Mouse (Mus musculus) lung, embryonic 15.5 days (tissue): ENCODE measurements around the gene Kcns3. TPM values are rescaled to one million over a fixed set of nuclear protein-coding genes. Genes with fewer than 3 reads are reported as not detected.

ENCODE experiments used
- ATAC-seq: fragments of 200-750 bp; cut with Nextera tagmentation; 2 replicates; pipeline ENCODE4 v1.8.0; 2017; ENCODE audit warnings: moderate number of reproducible peaks, borderline replicate concordance; ENCODE audit not compliant: low FRiP score, low TSS enrichment; ENCODE audit errors: extremely low read depth
- H3K27ac ChIP-seq: fragments of 300-500 bp; sonication (generic); 2 replicates; pipeline ENCODE4 v1.5.1; 2015; ENCODE audit warnings: moderate library complexity, mild to moderate bottlenecking, inconsistent platforms
- H3K27me3 ChIP-seq: fragments of 300-500 bp; sonication (generic); 2 replicates; pipeline ENCODE4 v1.6.1; 2015; ENCODE audit warnings: inconsistent platforms
- H3K36me3 ChIP-seq: fragments of 300-500 bp; sonication (generic); 2 replicates; pipeline ENCODE4 v1.6.1; 2015; ENCODE audit warnings: inconsistent platforms
- H3K4me1 ChIP-seq: fragments of 300-500 bp; sonication (generic); 2 replicates; pipeline ENCODE4 v1.6.1; 2015; ENCODE audit warnings: inconsistent platforms
- H3K4me2 ChIP-seq: fragments of 300-500 bp; sonication (generic); 2 replicates; pipeline ENCODE4 v1.6.1; 2015; ENCODE audit warnings: inconsistent platforms, mild to moderate bottlenecking, moderate library complexity
- H3K4me3 ChIP-seq: fragments of 300-500 bp; sonication (generic); 2 replicates; pipeline ENCODE4 v1.5.1; 2015; ENCODE audit warnings: mild to moderate bottlenecking, inconsistent platforms
- H3K9ac ChIP-seq: fragments of 300-500 bp; sonication (generic); 2 replicates; pipeline ENCODE4 v1.6.1; 2015; ENCODE audit warnings: inconsistent platforms
- H3K9me3 ChIP-seq: fragments of 300-500 bp; sonication (generic); 2 replicates; pipeline ENCODE4 v1.6.1; 2016; ENCODE audit warnings: inconsistent platforms
- WGBS: fragments of 180-500 bp; shearing (Covaris S2); methylation state at CpG from one replicate; pipeline ENCODE4 v1.1.7; 2015; 5-methylcytosine and 5-hydroxymethylcytosine counted together
- polyA plus RNA-seq: library from polyadenylated mRNA; unstranded; fragments of >200 nt; fragmentation: Nextera tagmentation; extraction: Ambion mirVana; gene quantifications from 2 replicates; pipeline ENCODE4 v1.2.1, GENCODE M21; 2015

The Kcns3 gene
- polyA plus RNA-seq, 1 experiment from 2014 or later = 7.8 TPM

GRCm38 (mm10) chr12:11150192-11150935 is 492 bp downstream of the Kcns3 start:
- Histone ChIP-seq H3K36me3 (no peaks in the 10 kb centered on the region), H3K27ac (peak overlapping the region; percentile 16; the same call in 1 of the 2 replicates), H3K4me2 (peak overlapping the region; percentile 96), H3K4me1 (peaks cover 10% of the 10 kb centered on the region), H3K9ac (peak overlapping the region; percentile 47), H3K27me3 (peaks cover 45% of the 10 kb centered on the region), H3K9me3 (no peaks in the 10 kb centered on the region), H3K4me3 (peak overlapping the region; percentile 58)
- WGBS = under 1% methylated on average over 42 of the region's 66 CpGs
- ATAC-seq = peak; percentile 85; the same call in 1 of the 2 replicates

DNA sequence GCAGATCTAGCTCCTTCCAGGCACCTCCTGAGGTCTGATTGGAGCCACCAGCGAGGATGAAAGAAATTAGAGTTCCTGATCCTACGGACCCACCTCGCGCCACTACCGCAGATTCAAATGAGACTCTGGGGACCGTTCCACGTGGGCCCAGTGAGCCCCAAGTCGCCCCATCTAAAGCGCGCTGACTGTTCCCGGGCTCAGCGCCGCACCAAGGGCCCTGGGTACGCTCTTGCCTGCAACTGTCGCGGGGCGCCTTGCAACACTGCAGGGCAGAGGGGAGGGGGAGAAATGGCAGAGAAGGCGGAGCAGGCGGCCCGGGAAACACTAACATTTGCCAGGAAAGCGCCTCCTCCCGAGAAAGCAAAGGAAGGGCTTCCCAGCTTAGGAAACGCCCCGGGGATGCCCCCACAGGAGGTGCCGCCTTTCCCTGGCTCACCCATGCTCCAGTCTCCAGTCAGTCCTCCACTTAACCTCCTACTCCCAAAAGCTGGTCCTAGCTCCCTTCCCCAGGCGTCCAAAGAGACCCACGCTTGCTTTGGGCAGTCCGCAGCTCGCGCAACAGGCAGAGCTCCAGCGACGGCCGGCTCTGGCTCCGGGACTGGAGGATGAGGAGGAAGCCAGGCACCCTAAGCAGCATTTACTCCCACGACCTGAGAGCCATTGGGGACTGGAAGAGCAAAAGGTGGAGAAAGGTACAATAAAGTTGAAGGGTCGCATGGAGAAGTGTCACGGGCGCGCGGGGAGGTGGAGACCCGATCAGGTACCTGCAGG is 1.2 kb downstream of the Kcns3 start:
- Histone ChIP-seq H3K9ac (peak overlapping the region; percentile 47), H3K27ac (peak overlapping the region; percentile 16; the same call in 1 of the 2 replicates), H3K4me3 (peak overlapping the region; percentile 58), H3K27me3 (peaks cover 45% of the 10 kb centered on the region), H3K4me2 (peak overlapping the region; percentile 96), H3K9me3 (no peaks in the 10 kb centered on the region), H3K4me1 (peaks cover 10% of the 10 kb centered on the region), H3K36me3 (no peaks in the 10 kb centered on the region)
- under 1% methylated on average over 41 of the region's 41 CpGs for WGBS
- ATAC-seq = peak; percentile 65; the same call in 1 of the 2 replicates

GRCm38 (mm10) chr12:11149121-11149420 is 1.8 kb downstream of the Kcns3 start:
- no peak; the same call in 1 of the 2 replicates for ATAC-seq
- 2% methylated on average over 14 of the region's 14 CpGs for WGBS
- peaks cover 10% of the 10 kb centered on the region for H3K4me1 ChIP-seq
- peaks cover 45% of the 10 kb centered on the region for H3K27me3 ChIP-seq
- H3K27ac ChIP-seq = no peak overlapping the region
- H3K36me3 ChIP-seq = no peaks in the 10 kb centered on the region
- H3K9me3 ChIP-seq = no peaks in the 10 kb centered on the region
- H3K9ac ChIP-seq = peak overlapping the region; percentile 47; the same call in 1 of the 2 replicates
- H3K4me2 ChIP-seq = peak overlapping the region; percentile 96
- H3K4me3 ChIP-seq = peak overlapping the region; percentile 58

DNA sequence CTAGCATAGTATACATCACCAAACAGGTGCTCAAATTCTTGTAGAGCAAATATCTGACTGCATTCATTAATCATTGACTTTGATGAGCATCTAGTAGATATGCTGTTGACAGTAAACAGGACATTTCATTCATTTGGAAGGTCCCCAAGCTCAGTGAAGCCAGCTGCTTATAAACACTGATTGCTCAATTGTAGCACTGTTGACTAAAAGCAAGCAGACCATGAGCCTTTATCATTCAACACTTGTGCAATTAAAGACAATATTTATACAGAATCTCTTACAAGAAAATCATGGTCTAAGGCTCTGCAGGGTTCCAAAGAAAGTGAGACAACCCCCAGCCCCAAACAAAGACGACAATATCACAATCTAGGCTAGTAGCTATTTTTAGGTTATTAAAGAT is 6.0 kb downstream of the Kcns3 start:
- H3K4me1 ChIP-seq = peaks cover 5% of the 10 kb centered on the region; the same call in 1 of the 2 replicates
- H3K27ac ChIP-seq = peak overlapping the region; percentile 70
- H3K9ac ChIP-seq = no peak overlapping the region
- WGBS = 43% methylated on average over 1 of the region's 1 CpGs
- H3K27me3 ChIP-seq = peaks cover 19% of the 10 kb centered on the region
- ATAC-seq = peak; percentile 85
- H3K4me3 ChIP-seq = no peak overlapping the region
- H3K9me3 ChIP-seq = no peaks in the 10 kb centered on the region
- no peaks in the 10 kb centered on the region for H3K36me3 ChIP-seq
- H3K4me2 ChIP-seq = no peak overlapping the region

DNA sequence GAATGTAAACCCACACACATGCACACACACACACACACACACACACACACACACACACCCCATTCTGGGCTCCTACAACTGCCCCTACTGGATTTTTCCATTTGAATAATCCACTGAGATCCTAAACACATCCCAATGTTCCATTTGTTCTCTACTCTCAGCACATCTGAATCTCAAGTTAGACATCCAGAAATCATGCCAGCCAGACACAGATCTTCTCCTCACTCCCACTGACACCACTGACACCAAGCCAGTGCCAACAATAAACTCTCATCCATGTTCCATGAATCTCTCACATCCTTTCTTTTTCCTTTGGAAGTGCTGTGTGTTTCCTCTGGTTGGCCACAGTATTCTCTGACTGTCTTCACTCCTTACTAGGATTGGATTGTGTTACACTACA is 18.4 kb downstream of the Kcns3 start:
- H3K36me3 ChIP-seq = no peaks in the 10 kb centered on the region
- H3K4me2 ChIP-seq = no peak overlapping the region
- H3K27ac ChIP-seq = no peak overlapping the region
- H3K4me3 ChIP-seq = no peak overlapping the region
- no peaks in the 10 kb centered on the region for H3K4me1 ChIP-seq
- H3K9me3 ChIP-seq = no peaks in the 10 kb centered on the region
- ATAC-seq = no peak
- no peaks in the 10 kb centered on the region for H3K27me3 ChIP-seq
- no peak overlapping the region for H3K9ac ChIP-seq

GRCm38 (mm10) chr12:11129188-11129587 is 21.7 kb downstream of the Kcns3 start:
- no peak overlapping the region for H3K27ac ChIP-seq
- no peaks in the 10 kb centered on the region for H3K4me1 ChIP-seq
- H3K27me3 ChIP-seq = no peaks in the 10 kb centered on the region
- H3K4me3 ChIP-seq = no peak overlapping the region
- no peaks in the 10 kb centered on the region for H3K9me3 ChIP-seq
- H3K9ac ChIP-seq = no peak overlapping the region
- WGBS = 60% methylated on average over 3 of the region's 3 CpGs
- H3K36me3 ChIP-seq = no peaks in the 10 kb centered on the region
- ATAC-seq = no peak
- no peak overlapping the region for H3K4me2 ChIP-seq

DNA sequence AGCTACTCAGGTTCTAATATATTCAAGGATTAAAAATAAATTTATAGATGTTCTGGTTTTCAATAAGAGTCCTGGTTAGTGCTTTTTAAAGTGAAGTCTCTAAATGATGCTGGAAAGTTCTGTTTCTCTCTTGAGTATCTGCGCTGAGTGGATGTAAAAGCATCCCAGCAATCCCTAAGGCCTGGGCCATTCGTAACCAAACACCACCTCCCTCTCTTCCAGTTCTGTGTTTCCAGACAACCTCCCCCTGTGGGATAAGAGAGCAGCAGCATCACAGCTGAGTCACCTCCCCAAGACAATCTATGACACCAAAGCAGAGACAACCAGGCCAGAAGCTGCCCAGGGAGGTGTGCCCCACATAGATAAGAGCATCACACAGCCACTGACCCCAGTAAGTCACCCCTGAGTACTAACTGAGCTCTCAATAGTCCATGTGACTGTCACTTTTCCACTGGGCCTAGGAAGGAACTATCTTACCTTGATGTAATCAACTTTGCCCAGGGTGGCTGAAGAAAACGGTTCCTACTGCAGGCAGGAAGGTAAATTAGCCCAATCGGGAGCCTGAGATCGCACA is 24.6 kb downstream of the Kcns3 start:
- no peak overlapping the region for H3K9ac ChIP-seq
- no peak overlapping the region for H3K27ac ChIP-seq
- no peaks in the 10 kb centered on the region for H3K4me1 ChIP-seq
- no peaks in the 10 kb centered on the region for H3K9me3 ChIP-seq
- no peak overlapping the region for H3K4me3 ChIP-seq
- no peaks in the 10 kb centered on the region for H3K27me3 ChIP-seq
- H3K4me2 ChIP-seq = no peak overlapping the region
- no peak for ATAC-seq
- 52% methylated on average over 5 of the region's 5 CpGs for WGBS
- no peaks in the 10 kb centered on the region for H3K36me3 ChIP-seq

DNA sequence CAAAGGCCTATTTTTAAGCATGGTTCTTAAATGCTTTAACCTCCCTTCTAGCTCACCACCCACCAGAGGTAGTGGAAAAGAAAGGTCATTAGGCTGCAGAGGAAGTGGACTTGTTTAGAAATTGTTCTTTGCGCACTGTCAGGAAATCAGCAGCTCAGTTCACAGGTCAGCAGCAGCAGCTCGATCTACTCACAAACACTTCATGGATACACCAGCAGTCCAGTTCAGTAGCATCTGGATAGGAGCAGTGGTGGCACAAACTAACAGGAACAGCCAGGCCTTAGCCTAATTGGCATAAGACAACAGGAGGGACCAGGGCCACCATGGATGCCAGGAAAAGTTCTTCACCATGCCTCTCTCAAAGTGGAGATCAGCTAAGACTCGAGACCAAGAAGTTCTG is 49.3 kb downstream of the Kcns3 start:
- Histone ChIP-seq H3K27ac (no peak overlapping the region), H3K4me3 (no peak overlapping the region), H3K4me2 (no peak overlapping the region), H3K36me3 (no peaks in the 10 kb centered on the region), H3K4me1 (no peaks in the 10 kb centered on the region), H3K9me3 (no peaks in the 10 kb centered on the region), H3K9ac (no peak overlapping the region), H3K27me3 (no peaks in the 10 kb centered on the region)
- peak; percentile 62; the same call in 1 of the 2 replicates for ATAC-seq
- WGBS = 46% methylated on average over 3 of the region's 3 CpGs

DNA sequence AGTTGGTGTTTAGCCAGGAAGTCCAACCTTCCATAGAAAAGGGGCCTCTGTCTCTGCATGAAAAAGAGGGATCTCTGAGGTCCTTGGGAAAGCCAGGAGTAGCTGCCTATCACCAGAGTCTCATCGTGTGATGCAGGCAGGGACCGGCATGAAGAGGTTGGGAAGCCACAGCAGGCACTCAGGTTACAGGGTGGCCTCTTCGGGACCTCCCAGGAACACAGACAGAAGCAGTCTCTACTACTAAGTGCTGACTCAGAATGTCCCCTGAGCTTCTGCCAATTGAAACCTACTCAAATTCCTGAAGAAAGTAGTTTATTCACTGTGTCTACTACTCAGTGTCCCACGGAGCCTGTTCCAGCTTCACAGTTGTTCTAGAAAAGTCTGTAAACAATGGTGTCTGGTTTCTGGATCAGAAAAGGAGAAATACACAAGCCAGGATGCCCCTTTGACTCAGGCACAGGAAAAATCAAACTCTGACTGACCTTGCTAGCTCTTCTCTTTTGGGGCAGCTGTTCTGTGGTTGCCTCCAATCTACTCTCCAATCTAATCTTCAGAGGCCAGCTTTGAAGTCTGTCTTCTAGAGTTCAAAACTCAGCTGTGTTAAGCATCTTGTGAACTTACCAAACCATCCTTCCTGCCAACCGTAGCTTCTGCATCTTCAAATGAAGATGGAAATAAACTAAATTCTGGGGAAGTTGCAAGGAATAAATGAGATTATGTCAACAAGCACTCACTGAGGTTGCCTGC is 62.1 kb downstream of the Kcns3 start:
- peak; percentile 64; the same call in 1 of the 2 replicates for ATAC-seq
- no peak overlapping the region for H3K4me3 ChIP-seq
- no peak overlapping the region for H3K4me2 ChIP-seq
- no peak overlapping the region for H3K9ac ChIP-seq
- H3K36me3 ChIP-seq = no peaks in the 10 kb centered on the region
- H3K9me3 ChIP-seq = no peaks in the 10 kb centered on the region
- no peak overlapping the region for H3K27ac ChIP-seq
- H3K4me1 ChIP-seq = 0 out of 2 replicates have a peak, but pooled peaks cover 6% of the 10 kb centered on the region
- no peaks in the 10 kb centered on the region for H3K27me3 ChIP-seq
- WGBS = 22% methylated on average over 5 of the region's 5 CpGs

DNA sequence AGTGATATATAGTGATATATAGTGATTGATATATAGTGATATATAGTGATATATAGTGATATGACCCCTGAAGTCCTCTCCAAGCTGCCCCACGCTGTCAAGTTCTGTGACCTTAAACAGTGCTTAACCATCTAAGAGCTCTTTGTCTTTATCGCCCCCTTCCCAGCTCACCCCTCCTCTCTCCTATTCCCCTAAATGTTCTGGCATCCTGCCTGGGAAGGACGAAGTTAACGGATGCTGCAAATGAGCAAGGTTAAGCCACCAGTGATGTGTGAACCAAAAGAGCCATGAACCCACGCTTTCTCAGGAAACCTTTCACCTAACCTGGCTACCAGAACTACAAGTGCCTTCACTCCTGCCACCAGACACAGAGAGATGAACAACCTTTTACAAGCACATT is 64.0 kb downstream of the Kcns3 start:
- WGBS = 35% methylated on average over 5 of the region's 5 CpGs
- no peak overlapping the region for H3K4me2 ChIP-seq

GRCm38 (mm10) chr12:11071079-11071478 is 79.8 kb downstream of the Kcns3 start:
- H3K9me3 ChIP-seq = no peaks in the 10 kb centered on the region

More for the DNA sequence above, 64.0 kb downstream of the Kcns3 start:
- H3K27ac ChIP-seq = no peak overlapping the region
- no peak overlapping the region for H3K4me3 ChIP-seq
- 0 out of 2 replicates have a peak, but pooled peaks cover 6% of the 10 kb centered on the region for H3K4me1 ChIP-seq
- H3K27me3 ChIP-seq = no peaks in the 10 kb centered on the region
- no peaks in the 10 kb centered on the region for H3K9me3 ChIP-seq
- H3K9ac ChIP-seq = no peak overlapping the region
- no peaks in the 10 kb centered on the region for H3K36me3 ChIP-seq
- ATAC-seq = no peak

More at GRCm38 (mm10) chr12:11071079-11071478, 79.8 kb downstream of the Kcns3 start:
- Histone ChIP-seq H3K27ac (no peak overlapping the region), H3K4me3 (no peak overlapping the region), H3K27me3 (no peaks in the 10 kb centered on the region), H3K36me3 (no peaks in the 10 kb centered on the region), H3K4me2 (no peak overlapping the region), H3K9ac (no peak overlapping the region), H3K4me1 (no peaks in the 10 kb centered on the region)
- 73% methylated on average over 2 of the region's 2 CpGs for WGBS
- no peak for ATAC-seq
